Mouse (Mus musculus): ENCODE measurements at regions not wholly inside any gene's neighbourhood (a gene's known extent, or its start where the extent isn't known, plus 50 kb on each side); places are given as distances from the start of the nearest gene placed in this dataset.

- no peak for TF ChIP-seq POLR2A (IDR thresholded peaks at IDR 0.05; ENCODE audit: borderline replicate concordance, low read depth, low read length)
- no peak for TF ChIP-seq CTCF (IDR thresholded peaks at IDR 0.05; ENCODE audit: low read depth, low read length)
Observed at GRCm38 (mm10) chr6:16978206-16978505, 79.9 kb upstream of the Tfec start.
